Mouse (Mus musculus) CH12.LX (cell line): ENCODE data around the gene Bckdha.

Experiments used
- CHD1 ChIP-seq: IDR thresholded peaks from 2 replicates; pipeline ENCODE4 v1.6.1; 2012; ENCODE audit warnings: low read depth, low read length, improper control_type of control experiment, inconsistent platforms
- CHD2 ChIP-seq: IDR thresholded peaks from 2 replicates; pipeline ENCODE4 v1.6.1; 2011; ENCODE audit warnings: low read length, improper control_type of control experiment
- EP300 ChIP-seq: IDR thresholded peaks from 2 replicates; pipeline ENCODE4 v1.6.1; 2011; ENCODE audit warnings: low read length, improper control_type of control experiment
- ETS1 ChIP-seq: conservative IDR thresholded peaks from 2 replicates; pipeline ENCODE4 v1.6.1; 2012; ENCODE audit warnings: low read depth, mild to moderate bottlenecking, inconsistent platforms, low read length, improper control_type of control experiment, moderate library complexity
- GABPA ChIP-seq: IDR thresholded peaks from 2 replicates; pipeline ENCODE4 v1.6.1; 2012; ENCODE audit warnings: low read depth, low read length, improper control_type of control experiment, inconsistent platforms; ENCODE audit not compliant: insufficient replicate concordance
- MAX ChIP-seq: IDR thresholded peaks from 2 replicates; pipeline ENCODE4 v1.6.1; 2011; ENCODE audit warnings: low read length, improper control_type of control experiment
- MYC ChIP-seq: IDR thresholded peaks from 2 replicates; pipeline ENCODE4 v1.6.1; 2011; ENCODE audit warnings: low read depth, mild to moderate bottlenecking, improper control_type of control experiment, low read length
- POLR2A ChIP-seq: IDR thresholded peaks from 2 replicates; pipeline ENCODE4 v1.6.1; 2011; ENCODE audit warnings: low read depth, mild to moderate bottlenecking, improper control_type of control experiment, low read length
- POLR2AphosphoS2 ChIP-seq: IDR thresholded peaks from 2 replicates; pipeline ENCODE4 v1.6.1; 2011; ENCODE audit warnings: low read depth, low read length, improper control_type of control experiment
- SIN3A ChIP-seq: IDR thresholded peaks from 2 replicates; pipeline ENCODE4 v1.6.1; 2012; ENCODE audit warnings: low read length, improper control_type of control experiment, inconsistent platforms
- UBTF ChIP-seq: IDR thresholded peaks from 2 replicates; pipeline ENCODE4 v1.6.1; 2012; ENCODE audit warnings: low read depth, mild to moderate bottlenecking, inconsistent platforms, low read length, improper control_type of control experiment, moderate library complexity
- ZKSCAN1 ChIP-seq: IDR thresholded peaks from 2 replicates; pipeline ENCODE4 v1.6.1; 2012; ENCODE audit warnings: low read depth, inconsistent platforms, low read length, improper control_type of control experiment, borderline replicate concordance

DNA sequence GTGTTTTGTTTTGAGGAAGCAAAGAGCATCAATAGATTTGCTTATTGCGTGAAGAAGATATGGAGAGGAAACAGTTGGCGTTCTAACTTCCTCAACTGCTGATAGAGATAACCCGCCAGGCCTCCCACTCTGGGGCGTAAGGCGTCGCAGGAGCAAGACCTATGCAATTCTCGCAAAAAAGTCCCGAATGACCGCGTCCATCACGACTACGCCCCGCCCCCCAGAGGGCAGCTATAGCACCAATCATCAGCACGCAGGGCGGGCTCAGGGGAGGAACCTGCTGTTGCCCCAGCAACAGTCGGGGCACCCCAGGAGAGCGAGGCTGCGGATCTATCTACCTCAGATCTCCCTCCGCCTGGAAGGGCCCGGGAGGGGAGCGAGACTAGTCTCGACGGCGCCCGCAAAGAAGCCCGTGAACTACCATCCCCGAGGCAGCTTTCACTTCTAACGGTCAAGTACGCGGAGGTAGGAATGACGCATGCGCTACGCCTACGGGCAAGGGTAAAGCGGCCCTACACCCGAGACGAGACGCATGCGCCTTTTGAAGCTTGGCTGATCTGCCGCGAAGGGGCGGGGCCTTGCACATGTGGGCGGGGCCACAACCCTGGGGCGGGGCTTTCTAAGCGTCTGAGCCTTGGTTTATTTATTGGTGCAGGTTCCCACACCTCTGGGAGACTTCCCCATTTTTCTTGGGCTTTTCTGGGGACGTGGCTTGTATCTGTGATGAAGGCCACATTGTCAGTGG is 21.9 kb upstream of the Bckdha start, which contains the start of gene B9d2:
- TF ChIP-seq POLR2A = peak; percentile 81
- no peak for TF ChIP-seq GABPA
- TF ChIP-seq CHD1 = no peak
- TF ChIP-seq ZKSCAN1 = no peak
- no peak; the same call in none of the 2 replicates for TF ChIP-seq EP300
- TF ChIP-seq MAX = no peak; the same call in 1 of the 2 replicates
- TF ChIP-seq UBTF = no peak
- no peak; the same call in 1 of the 2 replicates for TF ChIP-seq MYC
- TF ChIP-seq SIN3A = peak; percentile 68
- TF ChIP-seq CHD2 = peak; percentile 39; the same call in 1 of the 2 replicates
- no peak for TF ChIP-seq ETS1
- TF ChIP-seq POLR2AphosphoS2 = peak; percentile 67; the same call in 1 of the 2 replicates
